Mouse (Mus musculus) kidney, adult 10 weeks (tissue): ENCODE data around the gene Aplnr. TPM values are rescaled to one million over a fixed set of nuclear protein-coding genes. Genes with fewer than 3 reads are reported as not detected.

Experiments
- polyA plus RNA-seq: library from polyadenylated mRNA; stranded (reverse); fragments of 350-450 nt; fragmentation: Illumina TruSeq; extraction: RNeasy Lipid Tissue Mini Kit (QIAGEN cat#74804); gene quantifications from one replicate; pipeline ENCODE4 v1.2.3, GENCODE M21; 2014; ENCODE audit warnings: low read depth, low replicate concordance

Aplnr gene
- polyA plus RNA-seq, result 5.3 TPM

GRCm38 (mm10) chr2:85136089-85136488, at the start of gene Aplnr:
Gene Aplnr (plus strand): TSS chr2:85136225.

Other genes starting within 250 kb of the Aplnr start
- gene Rtn4rl2, start 249.5 kb upstream of the Aplnr start, polyA plus RNA-seq, result not detected
- gene Slc43a3, start 199.6 kb upstream of the Aplnr start, polyA plus RNA-seq, result 31.6 TPM
- not detected for gene Prg2, start 155.8 kb upstream of the Aplnr start, polyA plus RNA-seq
- gene Prg3, start 148.0 kb upstream of the Aplnr start, polyA plus RNA-seq, result not detected
- gene Ssrp1, start 99.0 kb upstream of the Aplnr start, polyA plus RNA-seq, result 85.3 TPM
- gene P2rx3, start 98.8 kb upstream of the Aplnr start, polyA plus RNA-seq, result not detected
- 0.69 TPM for gene Tnks1bp1, start 88.2 kb upstream of the Aplnr start, polyA plus RNA-seq
- gene Lrrc55, start 61.0 kb downstream of the Aplnr start, polyA plus RNA-seq, result 1.1 TPM
- not detected for gene Olfr987, start 203.1 kb downstream of the Aplnr start, polyA plus RNA-seq
- not detected for gene Olfr988, start 227.0 kb downstream of the Aplnr start, polyA plus RNA-seq